Mouse (Mus musculus): Measurements from ENCODE around the gene Bgn. TPM values are rescaled to one million over a fixed set of nuclear protein-coding genes. Genes with fewer than 3 reads are reported as not detected.
"Not testable (repeated sequence)": the region's sequence is repeated elsewhere in the genome, so short reads cannot be mapped to it uniquely, and the experiment has no call there.

The Bgn gene
- polyA plus RNA-seq, 1 experiment from 2014 or later = 43.9 TPM

GRCm38 (mm10) chrX:73493567-73493966 is 10.2 kb downstream of the Bgn start:
- not testable (repeated sequence) for ATAC-seq (ENCODE audit: low FRiP score)
- 21% methylated on average over 1 of the region's 2 CpGs for WGBS

GRCm38 (mm10) chrX:73496746-73497145 is 13.3 kb downstream of the Bgn start:
- Histone ChIP-seq H3K27me3 (peaks cover 10% of the 10 kb centered on the region), H3K4me1 (no peaks in the 10 kb centered on the region), H3K36me3 (no peaks in the 10 kb centered on the region), H3K9me3 (replicated peaks) (no peaks in the 10 kb centered on the region), H3K27ac (no peak overlapping the region), H3K9ac (no peak overlapping the region), H3K4me3 (no peak overlapping the region), H3K4me2 (replicated peaks) (no peak overlapping the region)
- no peak for ATAC-seq (ENCODE audit: low FRiP score)
- WGBS = 90% methylated on average over 4 of the region's 4 CpGs

More at GRCm38 (mm10) chrX:73493567-73493966, 10.2 kb downstream of the Bgn start:
- not testable (repeated sequence) for H3K4me1 ChIP-seq; H3K9ac ChIP-seq; H3K27me3 ChIP-seq; H3K4me2 ChIP-seq (replicated peaks); H3K4me3 ChIP-seq; H3K27ac ChIP-seq; H3K9me3 ChIP-seq (replicated peaks); H3K36me3 ChIP-seq

DNA sequence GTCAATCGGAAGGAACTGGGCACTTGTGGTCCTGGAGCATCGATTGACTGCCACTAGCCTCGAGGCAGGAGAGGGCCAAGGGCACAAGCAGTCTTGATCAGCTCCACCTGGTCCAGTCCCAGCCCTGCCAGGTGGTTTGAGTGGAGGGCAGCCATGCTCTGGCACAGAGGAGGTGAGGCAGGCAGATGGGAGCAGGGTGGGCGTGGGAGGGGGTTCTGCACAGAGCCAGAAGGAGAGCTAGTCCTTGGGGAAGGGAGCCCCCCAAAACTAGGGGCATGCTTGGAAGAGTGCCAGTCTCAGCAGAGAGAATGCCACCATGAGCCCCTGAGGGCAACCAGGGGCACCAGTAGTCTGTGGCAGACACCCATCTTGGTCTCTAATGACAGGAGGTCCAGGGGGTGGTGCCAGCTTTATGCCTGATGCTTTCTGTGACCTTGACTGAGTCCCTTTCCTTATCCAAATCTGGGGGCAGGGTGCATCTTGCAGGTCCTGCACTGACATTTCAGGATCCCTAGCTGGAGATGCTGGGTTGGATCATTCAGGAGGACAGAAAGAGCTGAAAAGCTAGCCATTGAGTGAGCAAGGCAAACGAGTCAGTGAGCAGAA is 21.8 kb downstream of the Bgn start:
- 80% methylated on average over 5 of the region's 5 CpGs for WGBS
- no peaks in the 10 kb centered on the region for H3K36me3 ChIP-seq
- H3K9me3 ChIP-seq (replicated peaks) = no peaks in the 10 kb centered on the region
- no peak overlapping the region for H3K4me3 ChIP-seq
- no peak overlapping the region for H3K27ac ChIP-seq
- H3K4me1 ChIP-seq = no peaks in the 10 kb centered on the region
- no peak overlapping the region for H3K4me2 ChIP-seq (replicated peaks)
- no peak overlapping the region for H3K9ac ChIP-seq
- peaks cover 45% of the 10 kb centered on the region for H3K27me3 ChIP-seq
- no peak for ATAC-seq (ENCODE audit: low FRiP score)

DNA sequence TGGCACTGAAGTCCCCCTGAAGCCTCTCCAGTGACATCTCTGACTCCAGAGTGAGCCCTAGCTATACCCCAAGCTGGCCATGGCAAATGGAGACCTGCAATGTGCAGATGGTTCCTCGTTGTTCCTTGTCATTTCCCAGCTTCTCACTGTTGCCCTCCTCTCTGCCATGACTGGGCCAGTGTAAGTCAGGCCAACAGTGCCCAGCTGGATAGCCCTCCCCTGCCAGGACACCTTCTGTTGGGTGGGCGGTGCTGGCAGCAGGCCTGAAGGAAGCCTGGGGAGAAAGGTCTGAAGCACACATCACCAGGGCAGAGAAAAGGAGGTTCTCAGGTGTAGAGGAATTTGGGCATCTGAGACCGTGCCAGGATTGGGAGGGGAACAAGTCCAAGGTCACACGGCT is 23.2 kb downstream of the Bgn start:
- no peak overlapping the region for H3K4me2 ChIP-seq (replicated peaks)
- H3K9me3 ChIP-seq (replicated peaks) = no peaks in the 10 kb centered on the region
- H3K27ac ChIP-seq = no peak overlapping the region
- no peak overlapping the region for H3K9ac ChIP-seq
- H3K36me3 ChIP-seq = no peaks in the 10 kb centered on the region
- H3K4me3 ChIP-seq = no peak overlapping the region
- WGBS = 76% methylated on average over 4 of the region's 4 CpGs
- H3K27me3 ChIP-seq = peaks cover 37% of the 10 kb centered on the region
- no peaks in the 10 kb centered on the region for H3K4me1 ChIP-seq
- no peak for ATAC-seq (ENCODE audit: low FRiP score)

GRCm38 (mm10) chrX:73509209-73509608 is 25.8 kb downstream of the Bgn start:
- no peaks in the 10 kb centered on the region for H3K36me3 ChIP-seq
- H3K4me3 ChIP-seq = no peak overlapping the region
- WGBS = 81% methylated on average over 3 of the region's 3 CpGs
- H3K4me1 ChIP-seq = 0 out of 2 replicates have a peak, but pooled peaks cover 4% of the 10 kb centered on the region
- H3K4me2 ChIP-seq (replicated peaks) = no peak overlapping the region
- no peaks in the 10 kb centered on the region for H3K9me3 ChIP-seq (replicated peaks)
- peaks cover 11% of the 10 kb centered on the region for H3K27me3 ChIP-seq
- H3K9ac ChIP-seq = no peak overlapping the region
- H3K27ac ChIP-seq = no peak overlapping the region
- ATAC-seq (ENCODE audit: low FRiP score) = no peak

DNA sequence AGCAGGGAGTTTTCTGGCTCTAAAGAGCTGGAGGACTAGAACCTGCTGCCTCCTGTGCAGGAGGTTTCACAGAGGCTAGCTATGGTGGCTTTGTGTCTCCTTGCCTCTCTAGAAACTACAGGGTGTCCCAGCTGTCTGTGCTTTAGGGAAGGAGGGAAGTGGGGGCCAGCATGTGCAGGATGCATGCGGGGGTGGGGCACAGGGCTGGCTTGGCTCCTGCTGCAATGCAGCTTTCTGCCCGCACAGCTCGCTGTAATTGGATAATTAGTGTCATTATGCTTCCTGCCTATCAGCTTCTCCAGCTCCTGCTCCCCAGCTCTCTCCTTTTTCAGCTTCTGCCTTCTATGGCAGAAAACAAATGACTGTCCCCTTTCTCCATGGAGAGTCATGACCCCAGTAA is 29.5 kb downstream of the Bgn start:
- no peak overlapping the region for H3K27ac ChIP-seq
- H3K4me1 ChIP-seq = 0 out of 2 replicates have a peak, but pooled peaks cover 4% of the 10 kb centered on the region
- H3K4me3 ChIP-seq = no peak overlapping the region
- no peaks in the 10 kb centered on the region for H3K36me3 ChIP-seq
- H3K9me3 ChIP-seq (replicated peaks) = no peaks in the 10 kb centered on the region
- WGBS = 49% methylated on average over 3 of the region's 3 CpGs
- no peak overlapping the region for H3K9ac ChIP-seq
- H3K4me2 ChIP-seq (replicated peaks) = no peak overlapping the region
- H3K27me3 ChIP-seq = no peaks in the 10 kb centered on the region
- no peak for ATAC-seq (ENCODE audit: low FRiP score)

DNA sequence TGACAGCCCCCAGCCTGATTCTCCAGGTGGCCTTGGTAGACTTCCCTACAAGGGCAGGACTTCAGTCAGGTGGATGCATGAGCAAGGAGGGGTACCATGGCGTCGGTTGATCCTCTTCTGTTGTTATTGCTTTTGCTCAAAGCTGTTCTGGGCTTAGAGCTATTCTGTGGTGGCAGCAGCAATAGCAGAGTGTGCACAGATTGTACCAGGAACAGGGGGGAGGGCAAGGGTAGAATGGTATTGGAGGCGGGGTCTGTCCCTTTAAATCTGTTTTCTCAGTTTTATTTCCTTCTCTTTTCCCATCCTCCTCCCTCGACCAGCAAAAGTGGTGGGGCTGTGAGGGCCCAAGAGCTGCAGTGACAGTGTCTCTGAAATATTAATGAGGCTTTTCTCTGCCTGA is 33.2 kb downstream of the Bgn start:
- 0 out of 2 replicates have a peak, but pooled peaks cover 4% of the 10 kb centered on the region for H3K4me1 ChIP-seq
- no peak overlapping the region for H3K27ac ChIP-seq
- ATAC-seq (ENCODE audit: low FRiP score) = no peak
- no peaks in the 10 kb centered on the region for H3K36me3 ChIP-seq
- H3K27me3 ChIP-seq = no peaks in the 10 kb centered on the region
- 64% methylated on average over 4 of the region's 4 CpGs for whole genome bisulfite sequencing
- no peaks in the 10 kb centered on the region for H3K9me3 ChIP-seq (replicated peaks)
- no peak overlapping the region for H3K4me2 ChIP-seq (replicated peaks)
- no peak overlapping the region for H3K9ac ChIP-seq
- no peak overlapping the region for H3K4me3 ChIP-seq

DNA sequence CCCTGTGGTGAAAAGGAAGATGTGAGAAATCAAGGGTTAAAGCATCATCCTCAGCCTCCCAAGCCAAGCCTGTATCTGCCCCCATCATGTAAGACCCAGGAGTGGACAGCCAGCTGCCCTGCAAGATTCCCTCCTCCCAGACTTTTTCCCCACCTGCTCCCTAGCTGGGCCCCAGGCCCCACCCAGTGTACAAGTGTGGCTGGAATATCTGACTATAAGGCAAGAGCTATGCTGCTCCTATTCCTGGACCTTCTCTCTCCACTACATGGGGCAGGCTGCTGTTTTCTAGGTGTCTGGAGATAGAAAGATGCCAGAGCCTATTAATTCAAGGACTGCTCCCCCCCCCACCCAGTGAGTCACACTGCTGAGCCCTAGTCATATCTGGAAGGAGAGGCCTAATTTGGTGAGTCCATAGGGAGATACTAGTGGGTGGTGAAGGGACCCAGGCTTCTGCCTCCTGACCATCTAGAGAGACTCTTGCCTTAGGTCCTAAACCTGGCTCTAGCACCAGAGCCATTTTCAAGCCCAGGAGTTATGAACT is 33.7 kb downstream of the Bgn start:
- no peak overlapping the region for H3K27ac ChIP-seq
- H3K27me3 ChIP-seq = no peaks in the 10 kb centered on the region
- H3K9me3 ChIP-seq (replicated peaks) = no peaks in the 10 kb centered on the region
- H3K4me1 ChIP-seq = 0 out of 2 replicates have a peak, but pooled peaks cover 4% of the 10 kb centered on the region
- H3K9ac ChIP-seq = no peak overlapping the region
- no peak overlapping the region for H3K4me2 ChIP-seq (replicated peaks)
- H3K4me3 ChIP-seq = no peak overlapping the region
- ATAC-seq (ENCODE audit: low FRiP score) = no peak
- no peaks in the 10 kb centered on the region for H3K36me3 ChIP-seq

- Histone ChIP-seq H3K9ac (no peak overlapping the region), H3K27ac (no peak overlapping the region), H3K36me3 (no peaks in the 10 kb centered on the region), H3K4me3 (no peak overlapping the region), H3K27me3 (peaks cover 5% of the 10 kb centered on the region; the same call in 1 of the 2 replicates), H3K4me1 (no peaks in the 10 kb centered on the region), H3K4me2 (replicated peaks) (no peak overlapping the region), H3K9me3 (replicated peaks) (no peaks in the 10 kb centered on the region)
- WGBS = 90% methylated on average over 3 of the region's 3 CpGs
- ATAC-seq (ENCODE audit: low FRiP score) = no peak
These were observed 37.3 kb downstream of the Bgn start for GRCm38 (mm10) chrX:73520692-73521091.

- no peak overlapping the region for H3K4me3 ChIP-seq
- H3K27me3 ChIP-seq = peaks cover 5% of the 10 kb centered on the region; the same call in 1 of the 2 replicates
- no peak overlapping the region for H3K4me2 ChIP-seq (replicated peaks)
- no peaks in the 10 kb centered on the region for H3K36me3 ChIP-seq
- peak; percentile 89 for ATAC-seq (ENCODE audit: low FRiP score)
- no peak overlapping the region for H3K27ac ChIP-seq
- H3K9me3 ChIP-seq (replicated peaks) = no peaks in the 10 kb centered on the region
- no peak overlapping the region for H3K9ac ChIP-seq
- WGBS = 64% methylated on average over 8 of the region's 9 CpGs
- no peaks in the 10 kb centered on the region for H3K4me1 ChIP-seq
These were observed 41.2 kb downstream of the Bgn start for GRCm38 (mm10) chrX:73524318-73525222.

GRCm38 (mm10) chrX:73525223-73526140 is 42.1 kb downstream of the Bgn start:
- H3K36me3 ChIP-seq = no peaks in the 10 kb centered on the region
- no peak overlapping the region for H3K4me2 ChIP-seq (replicated peaks)
- no peak for ATAC-seq (ENCODE audit: low FRiP score)
- WGBS = 83% methylated on average over 9 of the region's 9 CpGs
- no peaks in the 10 kb centered on the region for H3K4me1 ChIP-seq
- H3K27ac ChIP-seq = no peak overlapping the region
- no peaks in the 10 kb centered on the region for H3K9me3 ChIP-seq (replicated peaks)
- H3K9ac ChIP-seq = no peak overlapping the region
- H3K4me3 ChIP-seq = no peak overlapping the region
- peaks cover 5% of the 10 kb centered on the region; the same call in 1 of the 2 replicates for H3K27me3 ChIP-seq
